Mouse (Mus musculus) liver, adult (tissue): ENCODE data around the gene N4bp1.

Source experiments
- GATA4 ChIP-seq: IDR thresholded peaks from 2 replicates; pipeline ENCODE4 v1.6.1; 2014; ENCODE audit warnings: mild to moderate bottlenecking, low read length; ENCODE audit not compliant: insufficient replicate concordance

The N4bp1 gene

DNA sequence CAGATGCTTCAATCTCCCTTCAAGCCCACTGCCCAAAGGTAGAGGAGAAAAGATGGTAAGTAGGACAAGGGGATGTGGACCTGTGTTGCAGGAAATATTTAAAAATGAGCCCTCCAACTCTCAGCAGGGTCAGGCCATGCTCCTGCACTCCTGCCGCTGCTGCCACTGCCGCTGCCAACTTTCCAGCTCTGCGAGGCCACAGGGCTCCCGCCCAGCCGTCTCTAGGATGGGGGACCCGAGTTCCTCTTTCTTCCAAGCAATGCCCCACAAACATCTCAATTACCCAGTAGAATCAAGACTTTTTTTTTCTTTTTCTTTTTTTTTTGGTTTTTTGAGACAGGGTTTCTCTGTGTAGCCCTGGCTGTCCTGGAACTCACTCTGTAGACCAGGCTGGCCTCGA lies 25.2 kb upstream of the N4bp1 start:
- TF ChIP-seq GATA4 = no peak

DNA sequence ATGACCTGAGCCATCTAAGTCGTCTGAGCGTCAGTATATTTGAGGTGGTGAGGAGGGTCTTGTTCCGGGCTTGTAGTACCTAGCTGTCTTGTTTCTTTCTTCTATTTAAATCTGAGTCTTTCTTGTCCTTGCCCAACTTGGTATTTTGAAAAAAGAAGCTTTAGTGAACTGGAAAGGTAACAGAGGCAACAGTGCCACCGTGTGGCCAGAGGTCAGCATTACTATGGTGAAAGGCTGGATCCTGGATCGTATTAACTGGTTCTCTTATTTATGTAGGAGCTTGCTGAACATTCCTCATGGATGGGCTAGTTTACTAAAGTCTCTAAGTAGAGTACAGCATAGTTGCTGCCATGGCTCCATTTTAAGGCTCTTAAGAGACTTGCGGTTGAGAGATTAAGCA lies 23.5 kb upstream of the N4bp1 start:
- TF ChIP-seq GATA4 = no peak

- TF ChIP-seq GATA4 = no peak
Observed at GRCm38 (mm10) chr8:86904911-86905310, 19.9 kb upstream of the N4bp1 start.

GRCm38 (mm10) chr8:86903104-86903503 lies 18.0 kb upstream of the N4bp1 start:
- TF ChIP-seq GATA4 = no peak

DNA sequence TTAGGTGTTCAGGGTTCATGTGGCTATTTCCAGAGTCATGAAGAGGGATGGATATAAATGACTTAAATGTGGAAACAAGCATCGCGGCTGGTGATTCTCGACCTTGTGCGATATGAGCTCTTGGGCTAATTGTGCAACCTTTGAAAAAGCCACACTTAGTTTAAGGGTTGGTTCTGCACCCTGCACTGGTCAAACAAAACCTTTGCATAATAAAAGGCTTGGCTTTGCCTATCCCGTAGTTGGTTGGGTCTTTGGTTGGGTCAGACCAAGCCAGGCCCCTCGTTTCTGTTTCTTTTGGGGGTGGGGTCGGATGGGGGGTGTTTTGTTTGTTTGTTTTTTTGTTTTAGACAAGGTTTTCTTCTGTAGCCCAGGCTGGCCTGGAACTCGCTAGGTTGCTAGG lies 17.6 kb upstream of the N4bp1 start:
- TF ChIP-seq GATA4 = no peak

GRCm38 (mm10) chr8:86901972-86902371 lies 16.9 kb upstream of the N4bp1 start:
- TF ChIP-seq GATA4 = peak; percentile 35; the same call in 1 of the 2 replicates

- no peak for TF ChIP-seq GATA4
Observed at GRCm38 (mm10) chr8:86897726-86898419, 12.8 kb upstream of the N4bp1 start.

DNA sequence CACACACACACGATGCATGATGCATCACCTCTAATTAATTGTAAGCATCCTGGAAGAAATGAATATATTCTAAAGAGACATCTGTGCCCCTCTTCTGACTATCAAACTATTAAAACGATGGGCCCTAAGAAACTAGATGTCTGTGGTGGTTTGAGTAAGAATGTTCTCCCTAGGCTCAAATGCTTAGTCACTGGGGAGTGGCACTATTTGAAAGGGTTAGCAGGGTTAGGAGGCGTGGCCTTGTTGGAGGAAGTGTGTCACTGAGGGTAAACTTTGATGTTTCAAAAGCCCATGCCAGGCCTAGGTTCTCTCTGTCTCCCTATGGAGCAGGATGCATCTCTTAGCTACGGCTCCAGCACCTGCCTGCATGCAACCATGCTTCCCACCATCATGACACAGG lies 10.3 kb upstream of the N4bp1 start:
- no peak for TF ChIP-seq GATA4

DNA sequence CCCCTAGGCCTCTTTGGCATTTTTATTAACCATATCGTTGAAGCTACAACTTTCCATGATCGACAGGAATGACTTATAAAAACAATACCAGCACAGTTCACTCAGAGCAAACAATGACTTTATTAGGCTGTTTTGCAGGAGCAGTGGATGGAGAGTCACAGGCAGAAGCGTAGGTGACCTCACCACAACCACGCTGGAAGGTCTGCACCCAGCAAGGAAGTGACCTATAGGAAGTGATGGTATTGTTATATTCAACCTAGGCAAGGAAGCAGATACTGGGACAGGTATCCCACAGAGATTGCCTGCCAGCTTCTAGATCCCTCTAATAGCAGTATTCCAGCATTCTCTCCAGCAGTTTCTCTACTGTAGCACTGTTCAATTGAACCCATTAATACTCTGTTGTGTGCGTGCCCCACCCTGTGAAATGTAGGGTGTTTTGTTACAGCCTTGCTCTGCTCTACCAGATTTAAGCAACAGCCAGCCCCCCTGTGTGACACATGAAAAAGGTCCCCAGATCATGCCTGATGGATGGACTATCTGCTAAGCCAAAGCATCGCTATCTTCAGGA lies 9.2 kb upstream of the N4bp1 start:
- no peak for TF ChIP-seq GATA4

- TF ChIP-seq GATA4 = no peak
Observed at GRCm38 (mm10) chr8:86893554-86893953, 8.5 kb upstream of the N4bp1 start.

GRCm38 (mm10) chr8:86891533-86891932 lies 6.5 kb upstream of the N4bp1 start:
- TF ChIP-seq GATA4 = no peak

- no peak for TF ChIP-seq GATA4
Observed at GRCm38 (mm10) chr8:86888058-86888939, 3.2 kb upstream of the N4bp1 start.

GRCm38 (mm10) chr8:86884067-86884466 lies 991 bp downstream of the N4bp1 start:
- no peak for TF ChIP-seq GATA4

DNA sequence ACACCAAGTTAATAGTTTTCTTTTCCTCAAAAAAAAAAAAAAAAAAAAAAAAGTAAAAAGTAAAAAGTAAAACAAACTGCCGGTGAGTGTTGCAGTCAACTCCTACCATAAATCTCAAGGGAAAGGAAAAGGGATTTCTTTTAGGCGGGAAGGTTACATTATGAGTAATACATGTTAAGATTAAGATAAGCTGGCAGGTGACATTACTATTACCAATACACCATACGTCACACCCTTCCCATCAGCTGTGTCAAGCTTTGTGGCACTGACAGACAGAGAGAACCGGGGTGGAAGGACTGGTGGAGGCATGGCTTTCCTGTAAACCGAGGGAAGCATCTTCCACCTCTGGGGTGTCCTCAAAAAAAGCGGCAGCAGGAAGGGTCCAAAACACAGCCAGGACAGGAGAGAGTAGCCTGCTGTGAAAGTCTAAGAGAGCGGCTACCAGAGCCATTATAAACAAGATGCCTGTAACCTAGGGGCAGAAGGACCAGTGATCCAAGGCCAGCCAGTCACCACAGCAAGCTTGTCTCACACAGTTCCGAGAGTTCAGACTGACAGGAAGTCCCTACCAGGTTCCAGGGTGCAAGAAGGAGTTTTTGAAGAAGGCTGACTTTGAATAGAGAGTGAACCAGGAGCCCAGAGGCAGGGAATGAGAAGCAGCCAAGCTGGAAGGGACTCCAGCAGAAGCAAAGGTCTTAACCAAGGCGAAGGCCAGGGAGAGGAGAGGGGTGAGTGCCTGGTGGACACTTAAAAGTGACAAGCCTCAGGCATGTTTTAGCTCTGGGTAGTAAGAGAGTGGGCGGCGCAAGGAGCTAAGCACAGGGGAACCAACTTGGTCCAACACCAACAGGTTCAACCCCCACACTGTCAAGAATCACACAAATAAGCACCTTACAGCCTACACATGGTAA lies 2.2 kb downstream of the N4bp1 start:
- no peak for TF ChIP-seq GATA4

- TF ChIP-seq GATA4 = no peak
Observed at GRCm38 (mm10) chr8:86881951-86882350, 3.1 kb downstream of the N4bp1 start.
